Mouse (Mus musculus) intestine, embryonic 14.5 days (tissue): ENCODE data around the gene Gm10638. TPM values are rescaled to one million over a fixed set of nuclear protein-coding genes. Genes with fewer than 3 reads are reported as not detected.

ENCODE experiments used
- ATAC-seq: fragments of 200-750 bp; cut with Nextera tagmentation; replicated peaks from 2 replicates; pipeline ENCODE4 v1.8.0; 2017; ENCODE audit warnings: low read depth, moderate number of reproducible peaks, moderate TSS enrichment, moderate library complexity; ENCODE audit not compliant: low FRiP score, low TSS enrichment
- DNase-seq: peaks from one replicate; pipeline ENCODE4 v3.0.0-alpha.2; 2018; ENCODE audit warnings: low spot score
- H3K27ac ChIP-seq: fragments of 300-500 bp; sonication (generic); 2 replicates; pipeline ENCODE4 v1.5.1; 2014; ENCODE audit warnings: low read depth, mild to moderate bottlenecking, control low read depth
- H3K27me3 ChIP-seq: fragments of 300-500 bp; sonication (generic); replicated peaks from 2 replicates; pipeline ENCODE4 v1.6.1; 2014; ENCODE audit warnings: low read length, control low read depth; ENCODE audit not compliant: control insufficient read depth, insufficient read depth
- H3K36me3 ChIP-seq: fragments of 300-500 bp; sonication (generic); 2 replicates; pipeline ENCODE4 v1.6.1; 2014; ENCODE audit warnings: low read length, control low read depth; ENCODE audit not compliant: control insufficient read depth, insufficient read depth
- H3K4me1 ChIP-seq: fragments of 300-500 bp; sonication (generic); replicated peaks from 2 replicates; pipeline ENCODE4 v1.6.1; 2014; ENCODE audit warnings: low read length, control low read depth, mixed read lengths; ENCODE audit not compliant: control insufficient read depth, insufficient read depth
- H3K4me2 ChIP-seq: fragments of 300-500 bp; sonication (generic); 2 replicates; pipeline ENCODE4 v1.6.1; 2014; ENCODE audit warnings: low read length
- H3K4me3 ChIP-seq: fragments of 300-500 bp; sonication (generic); 2 replicates; pipeline ENCODE4 v1.5.1; 2014; ENCODE audit warnings: low read depth, low read length, control low read depth, mixed read lengths
- H3K9ac ChIP-seq: fragments of 300-500 bp; sonication (generic); 2 replicates; pipeline ENCODE4 v1.6.1; 2014; ENCODE audit warnings: mild to moderate bottlenecking, low read length
- H3K9me3 ChIP-seq: fragments of 300-500 bp; sonication (generic); 2 replicates; pipeline ENCODE4 v1.6.1; 2016; ENCODE audit warnings: low read length, control low read depth; ENCODE audit not compliant: control insufficient read depth
- WGBS: fragments of 180-500 bp; shearing (Covaris S2); extraction: QIAGEN DNeasy Blood & Tissue Kit; methylation state at CpG from one replicate; pipeline ENCODE4 v1.1.7; 2014; 5-methylcytosine and 5-hydroxymethylcytosine counted together
- polyA plus RNA-seq: library from polyadenylated mRNA; unstranded; fragments of >200 nt; fragmentation: Nextera tagmentation; extraction: Ambion mirVana; gene quantifications from 2 replicates; pipeline ENCODE4 v1.2.1, GENCODE M21; 2014

The Gm10638 gene
- polyA plus RNA-seq, 1 experiment from 2014 or later: 3.1 TPM

DNA sequence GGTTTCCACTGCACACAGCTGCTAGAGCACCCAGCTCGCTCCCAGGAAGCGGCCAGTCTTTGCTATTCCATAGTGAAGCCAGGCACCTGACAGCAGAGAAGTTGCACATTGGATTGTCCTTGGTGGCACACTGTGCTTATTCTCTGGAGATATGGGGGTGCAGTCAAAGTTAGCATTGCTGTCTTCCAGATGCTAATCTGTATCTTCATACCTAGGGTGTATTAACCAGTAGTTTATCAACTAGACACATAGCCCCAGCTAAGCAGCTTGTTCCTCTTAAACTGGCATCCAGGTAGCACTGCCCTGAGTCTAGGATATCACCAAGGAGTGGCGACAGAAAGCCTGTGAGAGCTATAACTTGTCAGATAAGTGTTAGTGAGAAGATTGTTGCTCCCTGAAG lies 32.9 kb upstream of the Gm10638 start:
- Histone ChIP-seq H3K9me3 (no peaks in the 10 kb centered on the region), H3K4me1 (no peaks in the 10 kb centered on the region), H3K36me3 (peaks cover 25% of the 10 kb centered on the region), H3K9ac (no peak overlapping the region), H3K4me3 (no peak overlapping the region), H3K27ac (no peak overlapping the region), H3K4me2 (no peak overlapping the region), H3K27me3 (no peaks in the 10 kb centered on the region)
- DNase-seq: no peak
- 89% methylated on average over 3 of the region's 3 CpGs for WGBS
- no peak for ATAC-seq

DNA sequence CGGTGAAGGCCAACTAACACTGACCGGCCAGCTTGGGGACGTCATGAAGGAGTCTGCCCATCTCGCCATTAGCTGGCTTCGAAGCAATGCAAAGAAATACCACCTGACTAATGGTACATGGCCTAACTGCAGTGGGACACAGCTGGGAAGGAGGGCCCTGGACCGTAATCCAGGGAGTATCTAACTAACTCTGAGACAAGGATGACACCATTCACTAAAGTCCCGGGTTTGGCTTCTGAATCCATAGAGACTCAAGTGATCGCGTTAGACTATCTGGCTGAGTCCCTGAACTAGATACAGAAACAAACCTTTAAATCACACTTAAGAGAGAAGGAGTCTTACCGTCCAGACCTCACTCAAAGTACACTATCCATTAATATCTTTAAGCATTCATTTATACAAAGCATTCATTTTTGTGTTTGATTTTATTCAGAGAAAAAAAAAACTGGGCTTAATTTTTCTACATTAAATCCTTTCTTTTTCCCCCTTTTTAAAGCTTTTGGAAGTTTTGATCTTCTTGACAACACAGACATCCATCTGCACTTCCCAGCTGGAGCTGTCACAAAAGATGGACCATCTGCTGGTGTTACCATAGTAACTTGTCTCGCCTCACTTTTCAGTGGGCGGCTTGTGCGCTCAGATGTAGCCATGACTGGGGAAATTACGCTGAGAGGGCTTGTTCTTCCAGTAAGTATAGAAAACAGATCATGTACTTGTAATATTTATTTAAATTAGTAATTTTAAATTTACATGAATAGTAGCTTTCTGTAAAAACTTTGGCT lies 31.9 kb upstream of the Gm10638 start:
- ATAC-seq: no peak
- no peak overlapping the region for H3K27ac ChIP-seq

DNA sequence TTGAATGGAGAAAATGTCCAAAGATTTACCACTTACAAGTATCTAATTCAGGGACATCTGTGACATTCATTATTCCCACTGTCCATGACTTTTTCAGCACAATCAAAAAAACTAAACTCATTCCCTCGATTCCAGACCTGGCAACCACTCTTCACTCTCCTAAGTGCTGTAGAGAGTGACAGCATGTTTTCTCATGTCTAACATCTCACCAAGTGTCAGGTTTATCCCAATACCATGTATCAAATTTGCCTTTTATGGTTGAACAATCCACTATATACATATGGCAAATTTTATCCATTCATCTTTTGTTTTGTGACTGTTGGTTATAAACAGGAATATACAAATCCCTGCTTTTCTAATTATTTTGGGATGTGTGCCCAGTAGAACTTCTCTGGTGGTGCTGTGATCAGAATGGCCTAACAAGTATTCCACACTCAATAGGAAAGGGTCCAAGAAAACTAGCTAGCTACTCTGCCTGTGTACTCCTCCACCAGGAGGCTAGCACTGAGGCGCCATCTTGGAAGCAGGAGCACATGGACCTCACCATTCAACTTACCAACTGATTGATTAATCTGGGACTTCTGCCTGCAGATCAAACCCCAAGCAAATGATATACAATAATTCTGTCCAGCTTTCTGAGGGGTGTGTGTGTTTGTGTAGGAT lies 27.0 kb upstream of the Gm10638 start:
- no peaks in the 10 kb centered on the region for H3K9me3 ChIP-seq
- H3K4me1 ChIP-seq: no peaks in the 10 kb centered on the region
- H3K27me3 ChIP-seq: no peaks in the 10 kb centered on the region
- no peak overlapping the region for H3K4me2 ChIP-seq
- H3K9ac ChIP-seq: no peak overlapping the region
- ATAC-seq (no peak), DNase-seq (no peak)
- H3K27ac ChIP-seq: no peak overlapping the region
- WGBS: 77% methylated on average over 2 of the region's 2 CpGs
- H3K4me3 ChIP-seq: no peak overlapping the region
- peaks cover 46% of the 10 kb centered on the region for H3K36me3 ChIP-seq

More for the DNA sequence above, 31.9 kb upstream of the Gm10638 start:
- no peaks in the 10 kb centered on the region for H3K4me1 ChIP-seq
- no peak overlapping the region for H3K9ac ChIP-seq
- no peaks in the 10 kb centered on the region for H3K27me3 ChIP-seq
- H3K36me3 ChIP-seq: peaks cover 29% of the 10 kb centered on the region
- no peak for DNase-seq
- no peaks in the 10 kb centered on the region for H3K9me3 ChIP-seq
- no peak overlapping the region for H3K4me2 ChIP-seq
- WGBS: 71% methylated on average over 14 of the region's 14 CpGs
- H3K4me3 ChIP-seq: no peak overlapping the region

DNA sequence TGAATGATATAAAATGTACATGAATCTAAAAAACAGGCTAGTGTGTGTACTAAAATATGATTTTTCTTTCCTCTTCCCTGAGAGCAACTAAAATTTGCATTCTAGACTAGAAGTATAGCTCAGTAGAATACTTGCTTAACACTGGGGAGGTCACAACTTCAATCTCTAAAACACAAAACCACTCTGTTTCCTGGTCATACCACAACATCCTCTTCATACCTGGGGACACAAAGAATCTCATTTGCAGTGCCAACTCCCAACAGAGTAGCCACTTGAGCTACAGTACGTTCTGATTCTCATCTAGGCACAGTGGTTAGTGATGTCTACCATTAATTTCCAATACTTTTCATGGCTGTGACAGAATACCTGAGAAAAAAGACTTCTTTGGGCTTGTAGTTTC lies 26.1 kb upstream of the Gm10638 start:
- Histone ChIP-seq H3K27ac (no peak overlapping the region), H3K9ac (no peak overlapping the region), H3K27me3 (no peaks in the 10 kb centered on the region), H3K4me1 (no peaks in the 10 kb centered on the region), H3K4me3 (no peak overlapping the region), H3K36me3 (peaks cover 46% of the 10 kb centered on the region), H3K4me2 (no peak overlapping the region), H3K9me3 (no peaks in the 10 kb centered on the region)
- no peak for DNase-seq
- 95% methylated on average over 1 of the region's 1 CpGs for WGBS
- ATAC-seq: no peak

DNA sequence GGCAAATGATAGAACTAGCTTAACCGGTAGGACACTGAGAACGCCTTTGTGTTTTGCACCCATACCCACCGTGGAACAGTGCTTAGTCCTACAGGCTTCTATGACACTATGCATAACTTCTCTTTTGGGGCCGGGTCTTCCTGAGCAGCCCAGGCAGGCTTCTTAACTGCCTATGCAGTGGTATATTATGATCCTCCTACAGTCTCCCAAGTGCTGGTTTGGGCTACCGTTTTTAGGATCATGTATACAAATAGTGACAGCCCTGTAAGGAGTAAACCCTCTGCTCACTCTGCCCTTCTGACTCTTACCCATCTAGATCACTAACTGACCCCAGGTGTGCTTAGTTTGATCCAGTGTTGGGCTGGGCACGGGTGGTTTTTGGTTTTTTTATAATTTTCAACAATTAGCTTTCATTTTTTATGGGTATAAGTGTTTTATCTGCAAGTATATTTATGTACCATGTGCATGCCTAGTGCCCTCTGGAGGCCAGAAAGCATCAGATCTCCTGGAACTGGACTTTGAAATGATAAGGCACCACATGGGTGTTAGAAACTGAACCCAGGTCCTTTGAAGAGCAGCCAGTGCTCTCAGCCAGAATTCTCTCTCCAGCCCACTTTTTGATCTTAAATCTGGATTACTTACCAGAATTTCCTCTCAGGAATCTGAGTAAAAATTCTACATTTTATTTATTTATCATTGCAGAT lies 24.6 kb upstream of the Gm10638 start:
- 87% methylated on average over 6 of the region's 6 CpGs for WGBS
- Histone ChIP-seq H3K4me3 (no peak overlapping the region), H3K4me1 (no peaks in the 10 kb centered on the region), H3K9ac (no peak overlapping the region), H3K27ac (no peak overlapping the region), H3K36me3 (peaks cover 40% of the 10 kb centered on the region), H3K27me3 (no peaks in the 10 kb centered on the region), H3K9me3 (no peaks in the 10 kb centered on the region), H3K4me2 (no peak overlapping the region)
- DNase-seq: no peak
- ATAC-seq: no peak

DNA sequence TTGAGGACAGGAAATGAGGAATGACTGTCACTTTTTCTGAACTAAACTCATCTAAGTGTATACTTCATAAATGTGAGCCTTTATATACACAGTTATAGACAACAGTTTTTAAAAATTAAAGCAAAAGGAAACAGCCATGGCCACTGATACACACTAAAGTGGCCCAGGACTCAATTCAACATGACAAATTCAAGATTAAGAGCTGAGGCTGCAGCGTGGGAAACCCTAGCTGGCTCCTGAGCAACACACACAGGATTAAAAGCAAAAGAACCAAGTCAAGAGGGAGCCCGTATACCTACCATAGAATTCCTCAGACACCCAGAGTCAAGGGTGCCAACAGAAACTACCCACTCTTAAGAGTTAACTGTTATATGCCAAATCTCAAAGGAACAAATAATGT lies 24.0 kb upstream of the Gm10638 start:
- no peak overlapping the region for H3K4me2 ChIP-seq
- no peak for DNase-seq
- H3K4me3 ChIP-seq: no peak overlapping the region
- H3K4me1 ChIP-seq: no peaks in the 10 kb centered on the region
- H3K9ac ChIP-seq: no peak overlapping the region
- H3K27me3 ChIP-seq: no peaks in the 10 kb centered on the region
- no peaks in the 10 kb centered on the region for H3K9me3 ChIP-seq
- H3K36me3 ChIP-seq: peaks cover 34% of the 10 kb centered on the region
- no peak for ATAC-seq
- WGBS: 78% methylated on average over 2 of the region's 2 CpGs
- no peak overlapping the region for H3K27ac ChIP-seq

DNA sequence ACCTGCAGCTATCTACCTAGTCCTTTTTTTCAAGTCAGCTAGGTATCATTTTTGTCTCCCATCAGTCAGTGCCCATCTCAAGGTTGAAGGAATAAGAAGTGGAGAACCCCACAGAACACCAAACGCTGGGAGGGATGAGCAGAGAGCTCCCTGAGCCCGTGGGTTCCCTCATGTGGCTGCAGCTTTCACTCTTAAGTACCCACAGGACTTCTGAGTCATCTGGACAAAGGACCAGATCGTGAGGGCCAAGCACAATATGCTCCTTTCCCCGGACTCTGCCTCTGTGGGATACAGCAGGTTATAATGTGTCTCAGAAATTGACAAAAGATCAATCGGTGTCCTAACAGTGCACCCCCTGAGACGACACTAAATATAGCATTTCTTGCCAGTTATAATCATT lies 18.5 kb upstream of the Gm10638 start:
- WGBS: 84% methylated on average over 6 of the region's 6 CpGs
- no peak overlapping the region for H3K9ac ChIP-seq
- H3K4me2 ChIP-seq: no peak overlapping the region
- H3K36me3 ChIP-seq: peaks cover 23% of the 10 kb centered on the region
- peaks cover 11% of the 10 kb centered on the region; the same call in 1 of the 2 replicates for H3K4me1 ChIP-seq
- DNase-seq (no peak), ATAC-seq (no peak)
- H3K27me3 ChIP-seq: no peaks in the 10 kb centered on the region
- no peaks in the 10 kb centered on the region for H3K9me3 ChIP-seq
- H3K27ac ChIP-seq: no peak overlapping the region
- H3K4me3 ChIP-seq: no peak overlapping the region

DNA sequence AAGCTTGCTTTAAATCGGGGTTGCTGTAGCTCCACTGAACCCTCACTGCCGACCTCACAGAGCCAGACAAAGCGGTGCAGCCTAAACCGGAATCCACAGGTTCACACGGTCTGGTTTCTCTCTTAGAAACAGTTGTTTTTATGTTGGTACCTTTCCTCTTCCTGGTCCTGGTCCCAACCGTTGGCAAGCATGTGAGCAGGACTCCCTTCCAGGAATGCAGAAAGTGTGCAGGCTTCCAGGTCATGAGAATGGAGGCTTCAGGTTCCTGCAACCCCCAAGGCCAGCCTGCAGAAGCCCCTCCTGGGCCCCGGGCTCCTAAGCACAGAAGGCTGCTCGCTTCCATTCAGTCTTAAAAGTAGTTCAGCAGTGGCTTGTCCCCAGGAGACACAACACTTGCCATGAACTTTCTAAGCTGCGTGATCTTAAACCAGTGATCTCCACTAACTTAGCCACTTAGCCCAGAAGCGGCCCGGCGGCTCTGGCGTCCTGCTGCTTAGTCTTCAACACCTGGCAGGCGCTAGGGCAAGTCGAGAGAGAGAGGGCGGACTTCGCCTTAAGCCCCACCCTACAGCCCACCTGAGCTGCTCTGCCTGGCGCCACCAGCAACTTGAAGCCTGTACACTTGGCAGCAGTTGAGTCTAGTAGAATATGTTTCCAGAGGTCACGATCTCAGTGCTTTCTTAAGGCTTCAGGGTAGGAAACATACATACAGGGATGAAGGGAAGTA lies 17.1 kb upstream of the Gm10638 start:
- Histone ChIP-seq H3K27ac (no peak overlapping the region), H3K36me3 (peaks cover 17% of the 10 kb centered on the region), H3K9ac (no peak overlapping the region), H3K9me3 (no peaks in the 10 kb centered on the region), H3K4me3 (no peak overlapping the region), H3K4me1 (peaks cover 11% of the 10 kb centered on the region; the same call in 1 of the 2 replicates), H3K27me3 (no peaks in the 10 kb centered on the region), H3K4me2 (no peak overlapping the region)
- 61% methylated on average over 19 of the region's 19 CpGs for WGBS
- DNase-seq (no peak), ATAC-seq (no peak)
